Mouse (Mus musculus) embryo, embryonic 10.5 days (tissue): ENCODE measurements around the gene Atp5h.
A peak's percentile ranks its signal among the peaks of the same experiment; 100 is the strongest.
"Not testable (repeated sequence)": the region's sequence is repeated elsewhere in the genome, so short reads cannot be mapped to it uniquely, and the experiment has no call there.

Source experiments
- DNase-seq: peaks from one replicate; pipeline ENCODE4 v3.0.0-alpha.2; 2015; ENCODE audit warnings: low spot score

Gene Atp5h

DNA sequence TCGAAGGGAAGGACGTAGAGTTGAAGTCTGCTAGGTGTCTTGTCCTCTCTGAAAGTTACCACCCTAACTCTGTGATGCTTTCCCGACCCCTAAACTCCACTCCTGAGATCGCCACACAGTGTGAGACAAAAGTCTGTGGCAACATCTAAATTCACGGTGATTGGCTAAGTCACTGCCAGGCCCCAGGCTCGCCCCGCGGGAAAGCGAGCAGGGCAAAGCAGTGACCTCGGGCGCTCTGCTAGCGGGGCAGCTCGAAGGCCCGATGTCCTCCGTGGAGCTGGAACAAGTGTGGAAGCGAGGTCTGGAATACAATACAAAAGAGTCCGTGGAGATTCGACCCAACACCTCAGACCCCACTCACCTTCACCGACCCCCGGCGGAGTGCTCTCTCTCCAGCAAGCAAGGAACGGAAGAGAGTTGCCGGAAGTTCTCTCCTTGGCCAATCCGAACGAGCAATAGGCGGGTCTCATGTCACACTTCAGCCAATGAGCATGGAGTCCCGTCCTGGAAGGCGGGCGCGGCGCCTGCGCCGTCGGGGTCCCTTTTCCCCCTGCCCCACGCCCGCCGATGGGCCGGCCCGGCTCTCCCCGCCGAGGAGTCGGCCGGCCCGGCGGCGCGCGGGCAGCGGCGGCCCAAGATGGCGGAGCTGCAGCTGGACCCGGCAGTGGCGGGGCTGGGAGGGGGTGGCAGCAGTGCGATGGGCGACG, at the start of gene Atp5h, which contains the start of gene Kctd2:
Gene Atp5h (minus strand): TSS at position 432 of the 707 bp plus-strand sequence.
Gene Kctd2 (plus strand): TSS at position 598 of the 707 bp plus-strand sequence.
- DNase-seq, result peak; percentile 98

DNA sequence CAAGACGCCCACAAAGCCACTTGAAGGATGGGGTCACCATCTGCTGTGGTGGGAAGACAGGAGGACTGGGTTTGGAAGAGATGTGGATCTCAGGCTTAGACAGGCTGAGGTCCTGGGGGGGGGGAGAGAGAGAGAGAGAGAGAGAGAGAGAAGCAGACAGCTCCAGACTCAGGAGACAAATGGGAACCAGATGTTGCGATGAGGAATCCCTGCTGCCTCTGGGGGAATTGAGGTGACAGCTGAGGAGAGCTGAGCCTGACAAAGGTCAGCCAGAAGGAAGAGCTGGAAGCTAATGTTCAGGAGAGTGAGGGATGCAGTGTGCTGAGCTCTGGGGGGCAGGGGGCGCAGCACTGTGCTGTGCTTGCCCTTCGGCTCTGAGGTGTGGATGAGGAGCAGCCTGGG, 47.5 kb upstream of the Atp5h start:
- DNase-seq, result peak; percentile 86

DNA sequence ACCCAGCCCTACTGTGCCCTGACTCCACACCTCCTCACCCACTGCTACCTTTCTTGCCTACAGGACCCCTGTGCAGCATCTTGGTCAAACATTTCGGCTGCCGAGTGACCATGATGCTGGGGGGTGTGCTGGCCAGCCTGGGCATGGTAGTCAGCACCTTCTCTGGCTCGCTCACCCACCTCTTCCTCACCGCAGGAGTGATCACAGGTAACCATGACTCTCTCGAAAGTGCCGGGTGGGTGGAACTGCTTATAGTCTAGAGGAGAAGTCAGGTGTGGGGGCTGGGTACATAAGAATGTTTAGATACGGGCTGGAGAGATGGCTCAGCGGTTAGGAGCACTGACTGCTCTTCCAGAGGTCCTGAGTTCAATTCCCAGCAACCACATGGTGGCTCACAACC, 45.1 kb upstream of the Atp5h start:
- DNase-seq, result no peak

DNA sequence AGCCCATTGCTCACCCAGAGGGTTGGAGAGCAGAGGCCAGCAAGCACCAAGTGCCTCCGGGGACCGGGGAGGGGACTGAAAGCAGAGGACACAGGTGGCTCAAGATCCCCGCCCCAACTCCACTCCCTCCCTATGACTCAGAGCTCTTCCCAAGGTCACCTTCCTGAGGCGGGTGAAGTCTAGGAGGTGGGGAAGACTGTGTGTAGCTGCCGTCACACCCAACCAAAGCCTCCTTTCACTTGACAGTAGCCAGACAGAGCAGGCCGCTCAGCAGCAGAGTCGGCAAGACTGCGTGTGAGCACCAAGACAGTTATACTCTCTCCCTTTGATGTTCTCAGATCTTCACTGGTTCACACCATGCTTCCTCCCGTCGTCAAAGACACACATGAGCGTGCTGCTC, 43.6 kb upstream of the Atp5h start:
- DNase-seq, result no peak

DNA sequence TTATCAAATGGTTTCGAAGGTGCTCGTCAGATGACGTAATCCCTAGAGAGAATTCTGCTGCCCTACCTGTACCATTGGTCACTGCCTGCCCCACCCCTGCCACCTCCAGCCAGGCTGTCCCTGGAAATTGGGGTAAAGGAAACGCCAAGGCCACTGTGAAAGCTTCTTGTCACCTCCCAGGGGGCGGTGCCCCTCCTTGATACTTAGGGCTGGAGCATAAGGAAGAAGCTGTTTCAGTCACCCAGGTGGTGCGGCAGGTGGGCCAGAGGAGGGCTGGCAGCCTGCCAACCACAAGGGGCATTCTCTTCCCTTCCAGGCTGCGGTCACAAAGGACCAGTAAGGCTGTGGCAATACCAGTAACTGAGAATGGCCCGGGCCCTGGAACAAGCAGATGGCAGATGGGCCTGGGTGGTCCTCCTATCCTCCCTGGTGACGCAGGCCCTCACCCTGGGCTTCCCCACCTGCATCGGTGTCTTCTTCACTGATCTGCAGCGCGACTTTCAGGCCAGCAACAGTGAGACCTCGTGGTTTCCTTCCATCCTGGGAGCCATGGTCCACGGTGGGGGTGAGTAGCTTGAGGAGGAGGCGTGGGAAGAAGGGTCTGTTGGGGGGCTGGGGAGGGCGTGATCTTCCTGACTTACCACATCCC, 42.6 kb upstream of the Atp5h start, which contains the start of gene Slc16a5:
Gene Slc16a5 (plus strand): TSS at position 232 of the 649 bp plus-strand sequence.
- no peak for DNase-seq

DNA sequence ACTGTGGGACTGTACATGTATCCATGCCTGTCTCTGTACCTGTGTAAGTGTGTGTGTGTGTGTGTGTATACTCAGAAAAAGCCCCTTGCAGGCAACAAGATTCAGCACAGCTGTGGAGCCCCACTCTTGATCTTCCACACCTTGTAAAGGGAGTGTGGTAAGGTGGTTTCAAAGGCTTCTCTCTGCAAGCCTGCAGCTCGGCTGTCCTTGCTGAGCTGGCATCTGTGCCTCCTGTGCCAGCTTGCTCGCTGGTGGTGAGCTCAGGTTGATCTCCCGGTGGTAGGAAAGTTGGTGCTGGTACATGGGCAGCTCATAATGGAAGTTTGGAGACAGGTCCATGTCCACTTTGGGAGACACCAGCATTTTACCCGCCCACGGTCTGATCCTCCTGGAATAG, 42.1 kb upstream of the Atp5h start:
- no peak for DNase-seq

DNA sequence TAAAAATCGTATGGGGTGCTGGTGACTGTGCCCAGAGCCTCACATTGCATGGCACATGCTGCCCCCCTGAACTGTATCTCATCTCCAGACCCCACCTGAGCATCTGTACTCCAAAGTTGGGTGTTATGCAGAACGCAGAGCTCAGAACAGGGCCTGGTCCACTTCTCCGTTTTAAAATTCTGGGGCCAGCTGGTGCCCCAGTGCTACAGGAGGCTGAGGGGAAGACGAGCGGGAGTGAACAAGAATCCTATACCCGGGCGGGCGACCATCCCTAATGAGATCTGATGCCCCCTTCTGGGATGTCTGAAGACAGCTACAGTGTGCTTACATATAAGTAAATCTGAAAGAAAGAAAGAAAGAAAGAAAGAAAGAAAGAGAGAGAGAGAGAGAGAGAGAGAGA, 41.2 kb upstream of the Atp5h start:
- DNase-seq, result no peak

DNA sequence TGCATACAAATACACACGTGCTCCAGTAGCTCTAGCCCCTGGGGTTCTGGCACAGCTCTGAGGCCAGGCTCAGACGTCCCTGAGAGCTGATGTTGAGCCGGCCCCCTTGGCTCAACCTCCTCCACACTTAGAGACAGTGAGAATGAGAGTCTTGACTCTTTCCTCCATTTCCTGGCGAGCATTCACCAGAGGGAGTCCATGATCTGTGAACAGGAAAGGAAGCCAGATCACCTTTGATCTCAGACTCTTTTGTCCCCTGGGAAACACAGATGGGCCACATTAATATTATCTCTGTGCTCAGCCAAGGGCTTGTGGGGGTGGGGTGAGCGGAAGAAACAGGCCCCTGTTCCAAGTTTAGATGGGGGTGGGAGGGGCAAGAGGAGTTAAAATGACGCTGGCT, 37.6 kb upstream of the Atp5h start:
- DNase-seq, result peak; percentile 39

DNA sequence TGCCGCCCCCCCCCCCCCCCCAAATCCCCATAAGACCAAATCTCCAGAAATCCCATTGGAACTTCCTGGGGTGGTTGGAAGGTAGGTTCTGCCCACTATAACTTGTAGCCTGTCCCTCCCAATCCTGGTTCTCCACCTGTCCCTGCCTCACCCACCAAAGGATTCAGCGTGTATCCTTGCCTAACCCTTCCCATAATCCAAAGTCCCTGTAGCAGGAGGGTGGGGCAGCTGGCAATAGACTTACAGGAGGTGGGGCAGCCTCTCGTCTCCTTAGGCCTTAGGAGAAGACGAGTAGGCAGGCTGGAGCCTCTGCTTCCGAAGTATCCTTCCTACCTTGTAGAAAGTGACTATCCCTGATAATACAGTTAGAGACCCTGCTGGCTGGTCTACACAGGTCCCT, 36.4 kb upstream of the Atp5h start:
- DNase-seq, result no peak

DNA sequence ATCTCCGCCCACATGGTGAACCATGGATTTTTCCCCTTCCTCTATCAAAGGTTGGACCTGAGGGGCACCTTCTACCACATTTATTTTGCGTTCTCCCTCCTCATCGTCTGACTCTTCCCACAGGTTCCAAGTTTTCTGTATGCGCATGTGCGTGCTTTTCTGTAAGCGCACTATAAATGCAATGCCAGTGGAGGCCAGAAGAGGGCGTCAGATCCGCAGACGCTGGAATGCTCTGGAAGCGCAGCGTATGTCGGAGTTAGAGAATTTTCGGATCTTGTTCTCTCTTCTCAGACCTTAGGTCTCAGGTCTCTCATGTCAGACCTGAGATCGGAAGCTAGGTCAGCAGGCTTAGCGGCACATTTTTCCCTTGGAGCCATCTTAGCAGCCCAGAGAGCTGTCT, 35.9 kb upstream of the Atp5h start:
- DNase-seq, result no peak

DNA sequence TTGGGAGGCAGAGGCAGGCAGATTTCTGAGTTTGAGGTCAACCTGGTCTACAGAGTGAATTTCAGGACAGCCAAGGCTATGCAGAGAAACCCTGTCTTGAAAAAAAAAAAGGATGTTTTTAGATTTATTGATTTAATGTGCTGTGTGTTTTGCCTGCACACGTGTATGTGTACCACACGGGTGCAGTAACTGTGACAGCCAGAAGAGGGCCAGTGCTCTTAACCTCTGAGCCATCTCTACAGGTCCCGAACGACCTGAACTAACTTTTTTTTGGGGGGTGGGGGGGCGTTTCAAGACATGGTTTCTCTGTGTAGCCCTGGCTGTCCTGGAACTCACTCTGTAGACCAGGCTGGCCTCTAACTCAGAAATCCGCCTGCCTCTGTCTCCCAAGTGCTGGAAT, 35.1 kb upstream of the Atp5h start:
- DNase-seq, result not testable (repeated sequence)

DNA sequence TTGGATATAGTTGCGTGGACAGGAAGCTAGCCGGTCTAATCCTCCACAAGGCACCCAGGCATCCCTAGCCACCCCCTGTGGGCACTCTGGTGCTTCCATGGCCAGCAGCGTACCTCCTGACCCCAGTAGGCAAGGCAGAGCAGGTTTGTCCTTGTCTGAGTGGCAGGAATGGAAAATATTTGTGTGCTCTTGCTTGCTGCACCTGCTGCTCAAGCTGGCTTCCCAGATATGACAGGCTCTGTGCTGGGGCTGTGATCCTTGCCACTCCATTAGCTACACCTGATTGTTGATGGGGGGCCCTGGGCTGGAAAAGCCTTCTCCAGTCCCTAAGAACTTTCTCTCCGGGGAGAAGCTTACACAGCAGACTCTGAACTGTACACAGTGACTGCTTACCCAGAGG, 33.5 kb upstream of the Atp5h start:
- DNase-seq, result no peak

DNA sequence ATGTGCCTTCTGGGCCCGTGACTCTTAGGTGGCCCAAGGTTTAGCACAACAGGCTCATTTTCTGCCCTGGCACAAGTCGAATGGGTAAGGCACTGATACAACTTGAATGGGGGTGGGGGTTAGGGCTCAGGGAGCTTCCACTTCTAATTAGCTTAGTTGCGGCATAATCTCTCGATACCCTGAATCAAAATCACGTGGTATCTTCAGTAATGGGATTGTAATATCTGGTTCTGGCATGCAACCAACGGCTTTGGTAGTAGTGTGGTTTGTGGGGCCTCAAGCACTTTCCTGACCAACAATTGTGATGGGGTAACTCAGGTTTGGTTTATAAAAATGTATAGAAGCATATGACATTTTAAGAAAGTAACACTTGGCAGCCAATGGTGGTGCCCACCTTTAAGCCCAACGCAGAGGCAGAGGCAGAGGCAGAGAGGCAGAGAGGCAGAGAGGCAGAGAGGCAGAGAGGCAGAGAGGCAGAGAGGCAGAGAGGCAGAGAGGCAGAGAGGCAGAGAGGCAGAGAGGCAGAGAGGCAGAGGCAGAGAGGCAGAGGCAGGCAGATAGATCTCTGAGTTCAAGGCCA, 32.6 kb upstream of the Atp5h start:
- no peak for DNase-seq

DNA sequence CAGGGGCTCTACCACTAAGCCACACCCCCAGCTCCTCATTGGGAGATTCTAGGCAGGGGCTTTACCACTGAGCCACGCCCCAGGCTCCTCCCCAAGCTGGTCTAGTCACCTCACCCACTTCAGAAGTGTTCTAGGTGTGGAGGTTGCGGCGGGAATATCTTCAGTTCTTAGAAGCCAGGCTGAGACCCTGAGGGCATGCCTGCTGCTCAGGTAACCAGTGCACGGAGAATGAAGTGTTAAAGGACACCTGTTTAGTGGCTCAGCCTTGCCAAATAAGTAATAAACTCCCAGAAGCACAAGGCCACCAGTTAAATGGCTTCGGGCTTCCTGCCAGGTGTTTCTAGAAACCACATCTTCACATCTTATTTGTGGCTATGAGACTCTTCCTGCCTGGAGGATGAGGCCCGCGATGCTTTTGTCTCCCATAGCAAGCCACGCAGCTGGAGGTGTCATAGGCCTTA, 32.0 kb upstream of the Atp5h start:
- no peak for DNase-seq

DNA sequence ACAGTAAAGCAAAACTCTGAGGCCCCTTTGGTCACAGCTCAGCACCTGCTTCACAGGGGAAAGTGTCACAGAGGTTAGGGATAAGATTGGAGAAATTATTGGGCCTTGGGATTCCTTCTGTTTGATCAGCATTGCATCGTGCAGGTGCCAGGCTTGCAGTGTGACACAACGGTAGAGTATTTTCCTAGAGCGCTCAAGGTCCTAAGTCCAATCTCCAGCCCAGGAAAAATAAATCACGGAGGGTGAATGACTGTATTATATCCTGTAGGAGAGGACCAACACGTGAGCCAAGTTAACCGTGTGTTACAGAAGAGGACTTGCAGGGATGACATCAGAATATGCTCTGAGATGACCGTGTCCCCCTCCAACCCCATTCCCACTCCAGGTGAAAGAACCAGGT, 30.4 kb upstream of the Atp5h start:
- DNase-seq, result no peak

DNA sequence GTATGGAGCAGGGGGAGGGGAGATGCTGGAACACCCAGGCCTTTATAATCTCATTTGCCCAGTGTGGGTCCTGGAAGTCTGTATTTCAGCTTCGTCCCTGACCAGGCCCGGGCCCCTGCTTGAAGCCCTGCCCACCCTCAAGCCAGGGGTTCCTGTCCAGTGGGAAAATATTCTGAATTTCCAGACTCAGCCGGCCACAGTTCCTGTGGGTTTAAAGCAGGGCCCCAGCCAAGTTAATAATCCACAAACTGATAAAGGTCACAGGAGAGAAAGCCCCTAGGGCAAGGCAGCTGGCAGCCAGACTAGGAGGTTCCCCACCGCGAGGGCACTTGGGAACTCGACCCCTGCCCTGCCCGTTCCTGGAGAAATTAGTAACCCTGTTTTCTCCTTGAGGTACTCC, 29.2 kb upstream of the Atp5h start:
- DNase-seq, result no peak

DNA sequence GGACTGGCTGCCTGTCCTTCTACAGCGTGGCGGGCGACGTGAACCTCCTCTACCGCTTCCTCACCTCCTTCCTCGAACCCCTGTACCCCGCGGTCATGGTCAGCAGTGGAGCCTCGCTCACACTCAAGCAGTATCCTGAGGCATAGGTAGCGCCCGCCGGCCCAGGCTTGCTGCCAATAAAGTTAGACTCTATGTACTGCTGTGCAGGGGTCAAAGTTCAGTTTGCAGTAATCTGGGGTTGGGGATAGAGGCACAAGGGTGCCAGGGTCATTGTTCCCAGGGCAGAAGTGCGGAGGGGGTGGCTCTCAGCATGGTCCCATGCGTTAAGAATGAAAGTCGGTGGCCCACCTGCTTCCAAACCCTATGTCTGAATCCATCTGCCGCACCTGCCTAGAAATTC, 28.3 kb upstream of the Atp5h start:
- no peak for DNase-seq

DNA sequence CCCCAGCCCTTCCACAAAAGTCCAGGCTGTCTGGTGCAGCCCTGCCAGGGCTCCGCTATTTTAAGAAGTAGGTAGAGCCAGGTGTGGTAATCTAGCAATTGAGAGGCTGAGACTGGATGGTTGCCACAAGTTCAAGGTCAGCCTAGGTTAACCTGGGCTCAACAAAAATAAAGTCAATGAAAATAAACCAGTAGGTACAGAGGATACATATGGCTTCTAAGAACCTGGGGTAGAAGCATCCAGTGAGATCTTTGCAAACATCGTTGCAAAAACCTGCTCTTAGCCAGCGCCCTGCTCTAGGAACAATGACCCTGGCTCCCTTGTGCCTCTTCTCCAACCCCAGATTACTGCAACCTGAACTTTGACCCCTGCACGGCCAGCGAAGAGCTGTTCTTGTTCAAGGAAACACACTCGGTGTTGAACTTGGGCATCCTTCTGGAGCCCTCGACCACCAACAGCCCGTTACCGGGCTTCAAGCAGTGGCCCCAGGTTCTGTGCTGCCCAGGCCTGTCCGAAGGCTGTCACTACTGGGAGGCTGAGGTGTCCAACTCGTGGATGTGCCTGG, 27.6 kb upstream of the Atp5h start:
- no peak for DNase-seq

DNA sequence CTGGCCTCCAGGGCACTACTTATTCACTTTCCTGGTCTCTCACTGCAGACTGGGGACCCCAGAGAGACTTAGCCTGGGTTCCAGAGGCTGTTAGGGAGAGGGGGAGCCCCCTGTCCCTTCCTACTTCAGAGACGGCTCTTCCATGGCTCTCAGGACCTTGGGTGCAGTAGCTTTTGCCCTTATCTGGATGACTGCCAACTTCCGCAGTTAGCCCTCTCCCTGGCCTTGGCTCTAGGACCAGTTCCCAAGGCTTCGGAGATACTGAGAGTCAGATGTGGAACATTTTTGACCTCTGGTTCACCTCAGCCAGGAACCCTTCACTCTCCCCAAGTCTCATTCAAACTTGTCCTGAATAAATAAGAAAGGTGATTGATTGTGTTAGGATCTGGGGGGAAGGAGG, 27.1 kb upstream of the Atp5h start:
- no peak for DNase-seq

DNA sequence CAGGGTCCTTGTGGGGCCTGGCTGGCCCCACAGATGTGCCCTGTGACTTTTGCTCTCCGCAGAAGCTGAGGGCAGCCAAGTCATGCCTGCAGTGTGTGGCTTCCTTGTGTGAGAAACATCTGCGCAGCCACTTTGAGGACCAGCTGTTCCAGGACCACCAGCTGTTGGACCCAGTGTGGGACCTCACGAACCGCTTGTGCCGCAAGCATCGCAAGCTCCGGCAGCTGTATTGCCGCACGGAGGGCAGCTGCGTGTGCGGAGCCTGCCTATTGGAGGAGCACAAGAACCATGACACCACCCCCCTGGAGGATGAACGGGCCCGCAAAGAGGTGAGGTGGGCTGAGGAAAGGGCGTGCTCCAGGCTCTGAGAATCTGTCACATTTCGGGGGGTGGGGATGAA, 21.7 kb upstream of the Atp5h start:
- peak; percentile 17 for DNase-seq

DNA sequence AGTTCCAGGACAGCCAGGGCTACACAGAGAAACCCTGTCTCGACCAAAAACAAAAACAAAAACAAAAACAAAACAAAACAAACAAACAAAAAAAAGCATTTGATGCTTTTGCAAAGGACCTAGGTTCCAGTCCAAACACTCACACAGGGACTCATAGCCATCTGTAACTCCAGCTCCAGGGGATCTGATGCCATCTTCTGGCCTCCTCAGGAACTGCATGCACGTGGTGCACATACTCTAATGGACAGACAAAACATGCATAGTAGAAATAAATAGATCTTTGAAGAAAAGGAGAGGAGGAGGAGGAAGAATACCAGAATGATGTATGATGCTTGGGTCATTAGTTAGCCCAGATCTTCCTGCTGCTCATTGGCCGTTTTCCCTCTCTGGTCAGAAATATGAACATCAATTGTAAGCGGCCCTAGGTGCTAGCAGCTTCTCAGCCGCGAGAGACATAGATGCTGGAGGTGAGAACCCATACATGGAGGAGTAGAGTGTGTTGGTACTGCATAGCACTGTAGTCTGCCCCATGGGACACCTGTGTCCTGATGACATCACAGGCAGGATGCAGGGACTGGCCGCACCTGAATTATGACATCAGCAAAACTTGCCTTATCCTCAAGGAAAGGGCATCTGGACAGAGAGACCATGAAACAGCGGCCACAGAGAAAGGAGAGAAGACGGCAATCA, 20.3 kb upstream of the Atp5h start, which contains the start of gene Trim80:
Gene Trim80 (plus strand): TSS at position 640 of the 690 bp plus-strand sequence.
- DNase-seq, result no peak

DNA sequence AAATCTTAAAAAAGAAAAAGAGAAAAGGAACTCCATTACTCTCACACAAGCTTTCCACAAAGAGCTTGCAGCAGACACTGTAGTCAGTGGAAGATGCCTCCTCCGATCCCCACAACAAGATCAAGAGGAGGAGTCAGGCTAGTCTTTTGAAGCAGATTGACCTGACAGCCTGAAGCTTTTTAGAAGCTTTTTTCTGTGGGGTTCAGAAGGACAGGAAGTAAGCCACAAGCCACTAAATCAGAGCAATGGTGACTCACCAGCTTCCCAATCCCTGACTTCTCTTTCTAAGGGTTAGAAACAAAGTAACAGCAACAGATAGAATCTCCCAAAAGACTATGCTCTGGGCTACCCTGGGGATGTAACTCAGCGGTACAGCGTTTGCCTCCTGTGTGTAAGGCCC, 19.6 kb upstream of the Atp5h start:
- no peak for DNase-seq
